Mouse (Mus musculus) hindbrain, embryonic 15.5 days (tissue): ENCODE measurements at regions not wholly inside any gene's neighbourhood (a gene's known extent, or its start where the extent isn't known, plus 50 kb on each side); places are given as distances from the start of the nearest gene placed in this dataset.

ENCODE experiments used
- ATAC-seq: fragments of 200-750 bp; cut with Nextera tagmentation; 2 replicates; pipeline ENCODE4 v1.8.0; 2017; ENCODE audit warnings: low read depth, moderate number of reproducible peaks, moderate TSS enrichment; ENCODE audit not compliant: low FRiP score
- H3K27ac ChIP-seq: fragments of 300-500 bp; sonication (generic); replicated peaks from 2 replicates; pipeline ENCODE4 v1.5.1; 2015; ENCODE audit warnings: mild to moderate bottlenecking, inconsistent platforms
- H3K27me3 ChIP-seq: fragments of 300-500 bp; sonication (generic); 2 replicates; pipeline ENCODE4 v1.6.1; 2015; ENCODE audit warnings: control low read depth, inconsistent platforms
- H3K36me3 ChIP-seq: fragments of 300-500 bp; sonication (generic); 2 replicates; pipeline ENCODE4 v1.6.1; 2015; ENCODE audit warnings: control low read depth, inconsistent platforms
- H3K4me1 ChIP-seq: fragments of 300-500 bp; sonication (generic); replicated peaks from 2 replicates; pipeline ENCODE4 v1.6.1; 2015; ENCODE audit warnings: control low read depth, inconsistent platforms
- H3K4me2 ChIP-seq: fragments of 300-500 bp; sonication (generic); 2 replicates; pipeline ENCODE4 v1.6.1; 2015; ENCODE audit warnings: moderate library complexity, mild to moderate bottlenecking, inconsistent platforms
- H3K4me3 ChIP-seq: fragments of 300-500 bp; sonication (generic); 2 replicates; pipeline ENCODE4 v1.5.1; 2015; ENCODE audit warnings: mild to moderate bottlenecking, inconsistent platforms
- H3K9ac ChIP-seq: fragments of 300-500 bp; sonication (generic); 2 replicates; pipeline ENCODE4 v1.6.1; 2015; ENCODE audit warnings: inconsistent platforms
- H3K9me3 ChIP-seq: fragments of 300-500 bp; sonication (generic); 2 replicates; pipeline ENCODE4 v1.6.1; 2016; ENCODE audit warnings: control low read depth, inconsistent platforms
- WGBS: fragments of 180-500 bp; shearing (Covaris S2); methylation state at CpG from one replicate; pipeline ENCODE4 v1.1.7; 2015; 5-methylcytosine and 5-hydroxymethylcytosine counted together

DNA sequence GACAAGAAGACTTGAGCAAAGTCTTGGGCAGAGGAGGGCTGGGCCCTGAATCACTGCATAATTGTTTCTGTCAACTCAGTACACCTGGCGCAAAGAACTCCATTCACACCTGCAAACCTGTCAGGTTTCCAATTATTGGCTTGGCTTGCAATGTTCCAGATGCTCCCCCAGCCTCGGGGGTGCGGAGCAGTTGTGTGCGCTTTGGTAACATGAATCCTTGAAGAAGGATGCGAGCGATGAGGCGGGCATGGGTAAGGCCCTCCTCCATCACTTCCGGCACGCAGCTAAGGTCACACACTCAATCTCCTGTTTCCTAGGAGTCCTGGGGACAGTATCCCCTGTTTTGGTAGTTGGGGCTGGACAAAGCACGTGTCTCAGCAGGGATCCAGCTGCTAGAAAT lies 81.6 kb upstream of the Pcdh8 start:
- Histone ChIP-seq H3K27me3 (no peaks in the 10 kb centered on the region), H3K4me2 (no peak overlapping the region), H3K36me3 (no peaks in the 10 kb centered on the region), H3K9ac (no peak overlapping the region), H3K4me1 (peaks cover 26% of the 10 kb centered on the region), H3K9me3 (no peaks in the 10 kb centered on the region), H3K27ac (no peak overlapping the region), H3K4me3 (no peak overlapping the region)
- 83% methylated on average over 10 of the region's 10 CpGs for WGBS
- ATAC-seq: no peak

DNA sequence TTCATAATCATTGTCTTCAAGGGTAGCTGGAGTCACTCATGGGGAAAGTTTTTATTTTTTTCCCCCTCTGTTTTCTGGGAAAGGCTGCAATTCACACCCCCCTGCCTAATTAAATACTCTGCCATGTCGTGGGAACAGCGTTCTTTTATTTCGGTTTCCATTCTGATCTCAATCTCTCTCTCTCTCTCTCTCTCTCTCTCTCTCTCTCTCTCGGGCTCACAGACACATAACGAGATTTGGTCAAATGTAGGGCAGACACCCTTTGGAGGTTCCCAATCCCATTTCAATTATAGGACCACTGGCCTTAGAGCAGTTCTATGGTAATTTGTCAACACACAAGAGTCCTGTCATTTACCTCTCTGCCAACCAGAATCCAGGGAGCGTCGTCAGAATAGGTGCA lies 80.7 kb upstream of the Pcdh8 start:
- 50% methylated on average over 7 of the region's 7 CpGs for WGBS
- no peaks in the 10 kb centered on the region for H3K36me3 ChIP-seq
- no peak overlapping the region for H3K27ac ChIP-seq
- H3K4me1 ChIP-seq: peaks cover 26% of the 10 kb centered on the region
- H3K4me3 ChIP-seq: no peak overlapping the region
- H3K4me2 ChIP-seq: no peak overlapping the region
- H3K27me3 ChIP-seq: no peaks in the 10 kb centered on the region
- no peak for ATAC-seq
- H3K9me3 ChIP-seq: no peaks in the 10 kb centered on the region
- no peak overlapping the region for H3K9ac ChIP-seq

DNA sequence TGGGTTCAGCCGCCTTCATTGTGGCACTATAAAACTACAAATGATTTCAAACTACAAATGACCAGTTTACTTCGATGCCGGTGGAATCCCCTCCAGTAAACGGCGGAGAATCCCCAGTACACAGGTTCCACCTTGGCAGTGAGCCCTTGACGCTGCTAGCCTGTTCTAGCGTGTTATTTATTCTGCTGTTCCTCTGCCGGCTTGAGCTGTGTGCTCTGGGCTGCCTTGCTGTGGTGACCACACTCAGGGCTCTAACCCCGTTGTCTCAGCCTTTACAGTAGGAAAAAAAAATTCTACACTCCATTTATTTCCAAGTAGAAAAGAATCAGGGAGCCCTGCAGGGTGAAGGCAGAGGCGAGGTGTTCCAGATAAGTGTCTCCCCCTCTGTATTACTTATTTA lies 80.1 kb upstream of the Pcdh8 start:
- no peak overlapping the region for H3K4me2 ChIP-seq
- WGBS: 35% methylated on average over 10 of the region's 10 CpGs

DNA sequence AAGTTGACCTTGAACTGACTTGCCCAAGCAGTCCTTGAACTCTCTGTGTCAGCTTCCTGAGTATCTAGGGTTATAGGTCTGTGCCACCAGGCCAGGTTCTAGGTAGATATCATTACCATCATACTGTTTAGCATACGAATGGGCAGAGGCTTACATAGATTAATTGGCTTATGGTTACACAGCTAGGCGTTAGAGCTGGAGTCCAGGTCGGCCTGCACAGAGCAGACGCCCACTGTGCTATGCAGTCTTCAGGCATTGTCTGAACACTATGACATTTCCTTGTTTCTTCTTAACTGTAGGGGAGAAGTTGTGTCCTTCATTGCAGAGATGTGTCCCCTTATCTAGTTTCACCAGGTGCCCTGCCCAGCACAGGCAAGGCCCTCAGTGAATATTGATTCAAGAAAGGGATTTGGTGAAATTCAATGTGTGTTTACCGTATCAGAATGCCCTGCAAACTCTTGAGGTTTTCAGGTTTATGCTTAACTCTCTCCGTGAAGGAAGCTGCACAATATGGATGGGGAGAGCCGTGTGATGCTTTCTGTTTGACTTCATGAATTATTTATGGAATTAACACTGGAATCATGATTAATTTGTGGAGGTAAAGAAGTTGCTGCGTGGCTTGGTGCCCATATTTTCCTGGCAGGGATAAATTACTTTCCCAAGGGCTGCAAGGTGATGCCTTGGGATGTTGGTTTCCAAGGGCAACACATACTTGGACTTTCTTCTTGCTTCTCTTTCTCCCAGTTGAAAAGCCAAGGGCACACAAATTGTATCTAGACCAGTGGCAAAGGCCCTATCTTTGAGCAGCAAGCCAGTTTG lies 78.7 kb upstream of the Pcdh8 start:
- no peaks in the 10 kb centered on the region for H3K9me3 ChIP-seq
- H3K27ac ChIP-seq: no peak overlapping the region
- no peak overlapping the region for H3K9ac ChIP-seq
- H3K4me3 ChIP-seq: no peak overlapping the region
- H3K27me3 ChIP-seq: no peaks in the 10 kb centered on the region
- H3K36me3 ChIP-seq: no peaks in the 10 kb centered on the region
- WGBS: 33% methylated on average over 8 of the region's 8 CpGs
- peaks cover 26% of the 10 kb centered on the region for H3K4me1 ChIP-seq
- no peak overlapping the region for H3K4me2 ChIP-seq
- ATAC-seq: no peak

More for the DNA sequence above, 80.1 kb upstream of the Pcdh8 start:
- no peak overlapping the region for H3K9ac ChIP-seq
- H3K27me3 ChIP-seq: no peaks in the 10 kb centered on the region
- H3K4me1 ChIP-seq: peaks cover 26% of the 10 kb centered on the region
- no peaks in the 10 kb centered on the region for H3K36me3 ChIP-seq
- ATAC-seq: 0 out of 2 replicates have a peak, but pooled peaks have one; percentile 50
- no peak overlapping the region for H3K4me3 ChIP-seq
- no peaks in the 10 kb centered on the region for H3K9me3 ChIP-seq
- H3K27ac ChIP-seq: peak overlapping the region; percentile 28; the same call in 1 of the 2 replicates

DNA sequence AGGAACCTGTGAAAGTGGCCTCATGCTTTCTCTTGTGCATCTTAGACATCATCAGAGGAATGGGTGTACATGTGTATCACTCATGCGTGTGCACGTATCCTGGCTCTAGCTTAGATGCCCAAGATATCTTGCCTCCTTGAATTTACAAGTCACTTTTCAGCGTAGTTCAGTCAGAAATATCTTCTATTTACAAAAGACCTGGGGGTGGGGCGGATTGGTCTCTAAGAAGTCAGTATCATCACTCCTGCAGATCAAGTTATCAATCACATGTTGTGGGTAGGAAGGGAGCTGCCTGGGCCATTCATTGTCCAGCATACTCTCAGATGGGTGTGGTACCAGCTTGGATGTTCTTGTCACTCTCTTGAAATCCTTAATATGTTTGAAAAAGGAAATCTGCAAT lies 77.0 kb upstream of the Pcdh8 start:
- H3K9ac ChIP-seq: no peak overlapping the region
- WGBS: 88% methylated on average over 4 of the region's 4 CpGs
- H3K4me2 ChIP-seq: no peak overlapping the region
- no peak overlapping the region for H3K27ac ChIP-seq
- no peak overlapping the region for H3K4me3 ChIP-seq
- no peak for ATAC-seq
- no peaks in the 10 kb centered on the region for H3K36me3 ChIP-seq
- H3K27me3 ChIP-seq: no peaks in the 10 kb centered on the region
- H3K4me1 ChIP-seq: peaks cover 26% of the 10 kb centered on the region
- no peaks in the 10 kb centered on the region for H3K9me3 ChIP-seq

DNA sequence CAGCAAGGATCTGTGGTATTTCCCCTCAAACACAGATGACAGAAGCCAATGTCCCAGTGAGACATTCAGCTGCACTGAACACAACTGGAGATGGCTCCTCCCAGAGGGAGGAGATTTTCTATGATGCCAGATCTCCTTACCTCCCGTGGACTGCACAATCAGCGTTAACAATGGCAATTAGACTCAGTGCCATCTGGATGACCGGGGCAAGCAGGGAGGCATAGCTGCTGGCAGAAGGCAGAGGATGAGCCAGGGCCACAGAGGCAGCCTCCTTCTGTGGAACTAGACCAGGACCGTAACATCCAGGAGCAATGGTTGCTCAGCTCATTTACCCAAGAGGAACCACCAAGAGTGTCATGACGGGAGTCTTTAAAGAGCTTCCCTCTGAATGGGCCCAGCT lies 73.2 kb upstream of the Pcdh8 start:
- no peaks in the 10 kb centered on the region; the same call in 1 of the 2 replicates for H3K4me1 ChIP-seq
- no peak for ATAC-seq
- H3K9me3 ChIP-seq: no peaks in the 10 kb centered on the region
- 52% methylated on average over 5 of the region's 5 CpGs for WGBS
- no peaks in the 10 kb centered on the region for H3K27me3 ChIP-seq
- H3K4me2 ChIP-seq: no peak overlapping the region
- no peak overlapping the region for H3K27ac ChIP-seq
- H3K9ac ChIP-seq: no peak overlapping the region
- no peaks in the 10 kb centered on the region for H3K36me3 ChIP-seq
- no peak overlapping the region for H3K4me3 ChIP-seq

DNA sequence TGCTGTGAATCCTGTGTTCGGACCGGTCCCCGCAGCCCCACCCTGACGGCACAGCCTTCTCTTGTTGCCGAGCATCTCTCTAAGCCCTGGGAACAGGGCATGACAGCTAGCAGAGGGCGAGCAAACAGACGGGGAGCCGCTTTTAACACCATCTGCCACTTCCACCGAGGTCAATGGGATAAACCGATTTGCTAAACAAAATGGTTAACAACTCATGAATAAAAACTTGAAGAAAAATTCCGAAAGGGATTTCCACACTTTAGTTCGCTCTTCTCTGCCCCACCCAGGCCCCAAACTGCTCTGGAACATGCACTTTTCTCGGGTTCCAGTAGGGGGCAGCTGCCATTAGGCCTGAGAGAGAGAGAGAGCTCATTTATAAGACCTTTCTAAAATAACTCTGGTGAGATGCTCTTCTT lies 72.0 kb upstream of the Pcdh8 start:
- Histone ChIP-seq H3K36me3 (no peaks in the 10 kb centered on the region), H3K27ac (no peak overlapping the region), H3K9ac (no peak overlapping the region), H3K27me3 (no peaks in the 10 kb centered on the region), H3K4me2 (peak overlapping the region; percentile 16; the same call in 1 of the 2 replicates), H3K4me3 (no peak overlapping the region), H3K9me3 (no peaks in the 10 kb centered on the region), H3K4me1 (peaks cover 1% of the 10 kb centered on the region)
- ATAC-seq: peak; percentile 69; the same call in 1 of the 2 replicates
- WGBS: 8% methylated on average over 13 of the region's 13 CpGs

DNA sequence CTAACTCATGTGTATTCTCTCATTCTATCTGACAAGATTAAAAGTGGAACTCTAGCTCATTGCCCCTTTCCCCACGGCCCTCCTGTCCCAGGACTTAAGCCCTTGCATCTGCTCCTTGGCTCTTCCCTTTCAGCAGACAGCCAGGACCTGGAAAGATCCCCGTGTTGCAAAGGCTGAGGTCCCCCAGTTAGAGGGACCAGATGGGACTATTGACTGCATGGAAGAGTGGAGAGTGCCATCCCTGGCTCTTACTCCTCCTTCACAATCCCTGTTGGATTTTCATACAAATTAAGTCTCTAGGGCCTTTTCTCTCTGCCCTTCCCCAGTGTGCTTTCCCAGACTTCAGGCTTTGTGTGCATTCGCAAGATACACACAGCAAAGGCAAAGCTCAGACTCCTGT lies 71.6 kb upstream of the Pcdh8 start:
- Histone ChIP-seq H3K27ac (no peak overlapping the region), H3K4me2 (peak overlapping the region; percentile 16; the same call in 1 of the 2 replicates), H3K27me3 (no peaks in the 10 kb centered on the region), H3K9ac (no peak overlapping the region), H3K9me3 (no peaks in the 10 kb centered on the region), H3K4me3 (no peak overlapping the region), H3K4me1 (peaks cover 5% of the 10 kb centered on the region), H3K36me3 (no peaks in the 10 kb centered on the region)
- 18% methylated on average over 3 of the region's 3 CpGs for WGBS
- ATAC-seq: peak; percentile 53; the same call in 1 of the 2 replicates

DNA sequence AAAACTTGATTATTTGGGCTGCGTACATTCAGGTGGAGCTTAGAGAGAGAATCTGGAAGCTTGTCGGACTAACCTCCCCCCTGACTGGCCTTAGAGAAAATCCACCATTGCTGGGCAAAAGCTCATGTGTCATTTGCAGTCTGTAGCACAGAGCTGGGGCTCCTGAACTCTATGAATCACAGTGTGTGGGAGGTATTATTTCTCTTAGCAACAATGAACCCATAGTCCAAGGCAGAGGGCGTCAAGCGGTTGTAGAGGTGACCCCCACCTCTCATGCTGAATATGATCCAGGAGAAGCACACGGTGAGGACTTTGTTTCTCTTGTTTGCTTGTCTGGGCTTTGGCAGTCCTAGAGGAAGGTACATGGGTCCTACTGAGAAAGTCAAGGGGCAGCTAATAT lies 66.0 kb upstream of the Pcdh8 start:
- 47% methylated on average over 5 of the region's 5 CpGs for WGBS
- Histone ChIP-seq H3K4me3 (no peak overlapping the region), H3K27ac (no peak overlapping the region), H3K9ac (no peak overlapping the region), H3K27me3 (no peaks in the 10 kb centered on the region), H3K4me1 (peaks cover 8% of the 10 kb centered on the region), H3K4me2 (no peak overlapping the region), H3K9me3 (no peaks in the 10 kb centered on the region), H3K36me3 (no peaks in the 10 kb centered on the region)
- ATAC-seq: no peak

DNA sequence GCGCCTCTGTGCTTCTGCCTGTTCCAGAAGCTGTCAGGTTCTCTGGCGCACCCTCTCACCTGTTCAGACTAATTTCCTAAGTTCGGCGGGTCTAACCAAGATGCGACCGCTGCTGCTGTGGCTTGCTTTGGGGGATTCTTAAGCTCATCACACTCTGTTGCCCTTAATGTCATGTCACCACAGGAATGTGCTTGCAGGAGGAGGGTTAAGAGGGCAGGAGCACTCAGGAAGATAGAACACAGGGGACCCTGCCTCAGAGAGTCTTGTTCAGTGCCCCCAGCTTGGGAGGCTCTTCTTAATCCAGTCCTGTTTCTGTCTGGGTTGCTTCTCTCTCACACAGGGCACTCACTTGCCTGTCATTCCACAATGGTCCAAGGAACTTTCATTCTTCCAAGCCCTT lies 65.1 kb upstream of the Pcdh8 start:
- Histone ChIP-seq H3K9me3 (no peaks in the 10 kb centered on the region), H3K9ac (no peak overlapping the region), H3K4me2 (no peak overlapping the region), H3K27ac (no peak overlapping the region), H3K4me3 (no peak overlapping the region), H3K36me3 (no peaks in the 10 kb centered on the region), H3K4me1 (peaks cover 8% of the 10 kb centered on the region), H3K27me3 (no peaks in the 10 kb centered on the region)
- ATAC-seq: no peak
- 93% methylated on average over 6 of the region's 6 CpGs for WGBS

DNA sequence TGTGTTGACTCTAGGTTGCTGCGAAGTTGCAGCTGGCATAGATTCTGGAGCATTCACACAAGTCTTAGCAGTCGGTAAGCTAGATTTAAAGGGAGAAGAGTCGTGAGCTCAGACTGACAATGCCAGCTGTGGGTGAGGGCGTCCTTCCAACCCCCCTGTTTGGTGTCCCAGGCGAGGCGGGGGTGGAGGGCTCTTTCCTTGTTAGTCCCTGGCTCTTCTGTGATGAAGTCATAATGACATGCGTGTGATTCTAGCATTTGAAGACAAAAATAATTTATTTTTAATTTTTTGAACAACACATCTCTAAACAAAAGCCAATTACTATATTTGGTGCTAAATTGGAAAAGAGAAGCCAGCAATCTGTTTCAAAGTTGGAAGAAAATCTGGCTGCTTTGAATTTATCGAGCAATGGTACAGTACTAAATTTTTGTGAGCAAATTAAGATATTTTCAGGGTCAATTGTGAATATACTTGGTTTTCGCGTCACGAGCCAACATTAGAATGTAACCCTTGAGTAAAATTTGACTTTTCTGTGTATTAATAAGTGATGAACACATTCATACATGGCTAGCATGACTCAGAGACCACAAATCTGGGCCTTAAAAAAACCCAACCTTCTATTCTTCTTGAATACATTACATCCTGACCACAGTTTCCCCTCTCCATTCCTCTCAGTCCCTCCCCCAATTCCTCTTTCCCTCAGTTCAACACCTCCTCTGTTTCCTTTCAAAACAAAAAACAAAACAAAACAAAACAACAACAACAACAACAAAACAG lies 53.7 kb upstream of the Pcdh8 start:
- H3K9me3 ChIP-seq: no peaks in the 10 kb centered on the region
- no peak overlapping the region for H3K4me3 ChIP-seq

DNA sequence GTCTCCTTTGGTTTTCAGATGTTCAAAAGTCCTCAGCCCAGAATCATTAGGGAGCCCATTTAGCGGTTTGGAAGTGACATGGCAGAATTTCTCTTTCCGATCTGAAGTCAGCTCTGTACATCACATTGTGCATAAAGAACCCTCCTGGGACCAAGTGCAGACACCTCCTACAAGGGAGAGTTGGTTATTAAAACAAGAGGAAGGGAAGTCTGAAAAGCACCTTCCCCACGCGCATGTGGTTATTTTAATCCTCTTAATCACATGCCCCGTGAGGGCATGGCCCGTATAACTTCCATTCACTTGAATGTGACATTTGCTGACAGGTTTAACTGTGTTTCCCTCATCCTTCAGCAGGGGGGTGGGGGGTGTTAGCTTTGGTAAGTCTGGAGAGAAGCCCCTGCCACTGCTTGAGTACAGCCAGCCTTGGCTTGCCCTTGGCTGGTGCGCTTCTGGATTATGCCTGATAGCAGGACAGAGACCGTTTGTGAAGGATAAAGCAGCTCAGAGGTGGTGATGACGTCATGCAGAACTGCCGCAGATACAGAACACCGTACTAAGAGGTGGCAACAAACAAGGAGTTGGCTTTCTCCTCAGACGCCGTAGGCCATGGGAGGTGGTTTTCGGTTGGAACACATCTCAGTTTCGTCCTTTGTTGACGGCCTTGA lies 51.5 kb upstream of the Pcdh8 start:
- H3K9me3 ChIP-seq: no peaks in the 10 kb centered on the region
- no peak overlapping the region for H3K4me3 ChIP-seq
- no peak for ATAC-seq
- H3K4me1 ChIP-seq: peaks cover 16% of the 10 kb centered on the region
- no peaks in the 10 kb centered on the region for H3K36me3 ChIP-seq
- H3K4me2 ChIP-seq: no peak overlapping the region
- 0 out of 2 replicates have a peak overlapping the region, but pooled peaks have one; percentile 39 for H3K27ac ChIP-seq
- no peaks in the 10 kb centered on the region for H3K27me3 ChIP-seq
- no peak overlapping the region for H3K9ac ChIP-seq
- WGBS: 70% methylated on average over 16 of the region's 16 CpGs

More for the DNA sequence above, 53.7 kb upstream of the Pcdh8 start:
- Histone ChIP-seq H3K36me3 (no peaks in the 10 kb centered on the region), H3K27me3 (no peaks in the 10 kb centered on the region), H3K4me2 (no peak overlapping the region), H3K4me1 (peaks cover 16% of the 10 kb centered on the region), H3K9ac (no peak overlapping the region), H3K27ac (no peak overlapping the region)
- 91% methylated on average over 11 of the region's 11 CpGs for WGBS
- no peak for ATAC-seq
